Mouse (Mus musculus): ENCODE results near the gene Pknox2. TPM values are rescaled to one million over a fixed set of nuclear protein-coding genes. Genes with fewer than 3 reads are reported as not detected.
A peak's percentile ranks its signal among the peaks of the same experiment; 100 is the strongest.

Pknox2 gene
- total RNA-seq, 2 experiments from 2014 or later: 6.8 to 10.0 TPM

DNA sequence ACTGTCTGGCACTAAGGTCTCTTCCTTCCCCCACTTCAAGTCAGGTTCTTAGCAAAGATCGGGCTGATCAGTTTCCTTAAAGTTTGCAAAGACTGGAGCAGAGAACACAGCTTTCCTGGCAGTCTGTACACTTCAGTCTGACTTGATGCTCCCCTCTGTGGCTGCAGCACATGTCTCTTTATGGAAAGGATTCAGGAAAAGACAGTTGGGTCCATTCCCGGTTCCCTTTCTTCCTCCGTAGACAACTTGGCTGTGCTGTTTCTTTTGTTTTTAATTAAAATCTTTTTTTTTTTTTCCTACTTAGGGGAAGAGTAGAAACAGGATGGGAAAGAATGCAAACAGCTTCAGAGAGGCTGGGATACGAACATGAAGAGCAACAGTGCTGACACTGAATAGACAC is 205.1 kb downstream of the Pknox2 start:
- no peak for DNase-seq

DNA sequence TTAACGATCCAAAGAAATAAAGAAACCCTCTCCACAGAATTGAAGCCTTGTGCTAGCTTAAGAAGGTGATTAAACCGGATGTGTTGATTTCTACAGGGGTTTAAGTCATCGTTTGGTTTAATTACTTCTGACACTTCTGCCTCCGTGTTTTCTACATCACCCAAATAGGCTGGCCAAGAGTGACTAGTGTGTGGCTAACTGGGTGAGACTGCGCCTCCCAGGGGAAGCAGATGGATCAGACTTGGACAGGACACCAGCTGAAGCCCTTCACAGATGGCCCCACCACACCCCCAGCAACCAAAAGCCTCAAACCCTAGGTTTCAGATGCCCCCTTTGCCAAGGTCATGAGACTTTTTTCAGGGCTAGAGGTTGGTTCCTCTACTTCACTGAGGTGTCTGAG is 205.6 kb downstream of the Pknox2 start:
- DNase-seq: no peak

DNA sequence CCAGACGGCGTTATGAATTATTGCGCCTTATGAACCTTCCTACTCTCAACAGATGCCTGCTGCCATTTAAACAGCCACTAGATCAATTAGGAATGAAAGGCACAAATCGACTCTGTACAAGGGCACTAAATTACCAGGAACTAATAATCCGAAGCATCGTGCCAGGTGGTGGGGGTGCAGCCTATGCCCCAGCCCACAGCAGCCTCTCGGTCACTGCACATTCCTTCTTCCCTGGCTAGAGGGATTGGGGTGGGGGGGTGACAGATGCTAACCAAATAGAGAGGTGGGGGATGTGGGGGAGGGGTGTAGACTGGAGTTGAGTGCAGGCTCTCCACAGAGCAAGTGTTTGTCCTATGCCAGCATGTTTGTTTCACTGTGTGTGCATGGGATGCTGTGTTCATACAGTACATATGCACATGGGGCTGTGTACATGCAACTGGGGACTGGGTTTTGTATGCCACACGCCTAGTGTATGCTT is 208.6 kb downstream of the Pknox2 start:
- no peak for DNase-seq

DNA sequence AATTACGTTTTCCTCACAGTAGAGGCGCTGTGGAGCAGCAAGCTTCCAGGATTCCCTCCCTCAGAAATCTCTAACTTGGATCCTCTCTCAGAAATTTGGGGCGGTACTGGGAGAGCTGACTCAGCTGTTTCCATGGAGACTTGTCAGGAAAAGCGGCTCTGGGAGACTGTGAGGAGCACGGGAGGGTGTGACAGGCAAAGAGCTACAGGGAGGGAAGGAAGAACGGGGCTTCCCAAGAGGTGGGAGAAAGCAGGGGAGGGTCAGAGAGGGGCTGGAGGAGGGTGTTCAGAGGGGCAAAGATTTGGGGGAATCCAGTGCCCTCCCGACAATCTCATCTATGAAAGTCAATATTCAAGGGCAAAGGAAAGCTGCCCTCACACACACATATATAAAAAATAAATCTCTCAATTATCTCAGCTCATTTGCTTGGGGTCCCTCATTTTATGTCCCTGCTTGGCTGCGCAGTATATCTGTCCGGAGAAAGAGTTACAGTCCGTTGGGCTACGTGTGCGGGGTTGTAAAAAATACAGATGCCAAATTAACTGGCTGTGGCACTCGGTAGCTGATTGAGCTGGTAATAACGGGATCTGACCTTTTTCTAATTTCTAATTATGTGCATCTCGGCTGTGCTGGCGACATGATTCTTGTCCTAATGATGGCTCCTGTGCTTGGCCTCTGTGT is 213.3 kb downstream of the Pknox2 start:
- DNase-seq: peak; percentile 68 to 77

DNA sequence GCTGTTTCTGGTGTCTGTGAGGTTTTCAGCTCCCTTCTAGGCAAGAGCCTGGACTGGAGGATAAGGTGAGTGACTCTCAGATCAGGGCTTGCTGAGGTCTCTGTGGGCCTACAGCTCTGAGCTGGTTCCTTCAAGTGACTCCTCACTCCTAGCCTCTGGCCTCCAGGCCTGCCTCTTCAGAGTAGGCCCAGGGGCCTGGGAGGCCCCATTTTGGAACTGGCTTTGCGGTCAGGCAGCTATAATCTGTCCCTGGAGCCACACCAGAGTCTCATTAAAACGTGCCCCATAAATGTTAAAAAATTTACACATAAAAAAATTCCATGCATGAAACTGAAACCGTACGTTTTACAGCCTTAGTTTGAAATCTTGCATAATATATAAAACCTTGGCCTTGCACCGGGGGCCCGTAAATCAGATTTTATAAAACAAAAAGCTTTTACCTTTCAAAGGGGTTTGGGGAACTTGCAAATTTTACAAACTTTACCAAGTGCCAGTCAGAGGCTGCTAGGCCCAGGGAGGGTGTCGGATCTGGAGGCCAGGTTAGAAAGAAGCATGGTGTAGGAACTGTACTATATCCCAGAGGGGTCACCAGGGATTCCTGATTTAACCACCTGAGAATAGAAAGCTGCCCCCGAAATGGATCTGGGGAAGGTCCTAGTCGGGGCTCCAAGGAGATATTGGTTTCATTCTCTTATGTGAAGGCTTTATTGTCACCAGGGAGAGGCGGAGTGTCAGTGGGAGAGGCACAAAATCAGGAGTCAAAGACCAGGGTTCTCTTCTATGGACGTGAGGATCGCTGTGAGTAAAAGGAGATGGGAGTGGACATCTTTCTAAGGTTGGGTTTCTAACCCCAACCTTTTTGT is 214.0 kb downstream of the Pknox2 start:
- no peak for DNase-seq

DNA sequence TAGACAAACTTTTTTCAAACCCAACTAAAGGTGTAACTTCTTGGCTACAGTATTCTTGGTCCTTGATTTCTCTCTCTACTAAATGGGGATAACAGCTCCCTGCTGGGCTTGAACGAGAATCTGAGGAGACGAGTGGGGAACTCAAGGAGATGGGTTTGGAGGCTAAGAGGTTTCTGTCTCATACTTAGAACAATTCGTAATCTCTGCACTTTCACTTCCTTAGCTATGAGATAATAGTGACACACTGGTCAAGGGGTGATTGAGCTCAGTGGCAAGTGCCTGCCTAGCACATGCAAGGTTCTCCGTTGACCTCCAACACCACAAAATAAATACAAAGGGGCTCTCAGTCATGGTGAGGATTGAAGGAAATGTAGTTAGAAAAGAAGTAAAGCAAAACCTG is 215.6 kb downstream of the Pknox2 start:
- DNase-seq: no peak

DNA sequence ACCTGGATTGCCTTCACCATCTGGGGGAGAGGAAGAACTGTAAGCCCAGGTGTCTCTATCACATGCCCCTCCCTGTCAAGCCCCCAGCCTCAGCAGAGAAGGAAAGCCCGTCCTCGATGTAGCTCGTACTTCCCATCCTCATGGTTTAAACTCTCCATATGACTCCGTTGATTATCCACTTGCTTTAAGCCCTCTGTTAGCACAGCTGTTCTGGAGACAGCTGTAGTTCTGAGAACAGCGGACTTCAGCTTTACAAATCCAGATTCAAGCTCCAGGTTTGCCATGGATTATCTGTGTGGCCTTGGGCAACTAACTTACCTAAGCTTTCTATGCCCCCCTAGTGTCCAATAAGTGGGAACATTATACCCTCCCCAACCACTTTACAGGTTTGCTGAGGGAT is 223.5 kb downstream of the Pknox2 start:
- no peak for DNase-seq

DNA sequence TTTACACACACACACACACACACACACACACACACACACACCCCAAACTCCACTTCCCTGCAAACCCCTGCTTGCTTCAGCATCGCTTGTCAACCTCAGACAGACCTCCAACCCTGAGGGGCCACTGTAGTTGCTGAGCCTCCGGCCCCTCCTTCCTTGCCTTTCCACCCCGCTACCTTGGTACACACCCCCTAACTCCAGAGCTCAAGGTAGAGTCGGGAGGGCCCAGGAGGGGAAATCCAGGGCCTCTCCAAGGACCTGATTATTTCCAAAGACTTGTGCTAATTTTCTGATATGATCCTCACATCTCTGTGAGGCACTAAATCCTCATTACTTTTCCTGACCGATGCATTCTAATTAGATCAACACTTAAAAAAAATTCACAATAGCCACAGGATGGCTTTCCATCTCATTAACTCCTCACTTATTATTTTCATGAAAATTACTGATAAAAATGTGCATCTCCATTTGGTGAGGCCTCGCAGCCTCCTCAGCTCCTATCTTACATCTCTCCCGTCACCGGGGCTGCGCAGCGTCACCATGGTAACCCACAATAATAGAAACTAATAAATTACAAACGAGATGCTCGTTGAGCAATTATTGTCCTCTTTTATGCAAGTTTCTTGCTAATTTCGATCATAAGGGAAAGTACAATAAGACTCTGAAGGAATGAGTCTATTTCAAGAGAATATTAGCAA is 225.3 kb downstream of the Pknox2 start:
- no peak for DNase-seq

DNA sequence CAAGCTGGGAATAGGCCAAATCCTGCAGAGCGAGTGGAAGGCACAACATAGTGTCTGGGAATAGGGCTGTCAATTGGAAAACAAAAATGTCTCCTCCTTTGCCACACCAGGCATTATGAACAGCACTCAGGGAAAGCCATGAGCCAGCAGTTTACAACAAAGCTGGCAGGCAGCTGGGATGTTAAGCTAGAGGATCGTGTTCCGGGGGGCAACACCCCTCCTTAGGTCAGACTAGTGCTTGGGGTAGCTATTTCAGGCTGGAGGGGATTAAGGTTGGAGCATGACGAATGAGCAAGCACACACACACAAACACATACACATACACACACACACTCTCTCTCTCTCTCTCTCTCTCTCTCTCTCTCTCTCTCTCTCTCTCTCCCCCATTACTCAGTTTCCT is 227.7 kb downstream of the Pknox2 start:
- DNase-seq: no peak

DNA sequence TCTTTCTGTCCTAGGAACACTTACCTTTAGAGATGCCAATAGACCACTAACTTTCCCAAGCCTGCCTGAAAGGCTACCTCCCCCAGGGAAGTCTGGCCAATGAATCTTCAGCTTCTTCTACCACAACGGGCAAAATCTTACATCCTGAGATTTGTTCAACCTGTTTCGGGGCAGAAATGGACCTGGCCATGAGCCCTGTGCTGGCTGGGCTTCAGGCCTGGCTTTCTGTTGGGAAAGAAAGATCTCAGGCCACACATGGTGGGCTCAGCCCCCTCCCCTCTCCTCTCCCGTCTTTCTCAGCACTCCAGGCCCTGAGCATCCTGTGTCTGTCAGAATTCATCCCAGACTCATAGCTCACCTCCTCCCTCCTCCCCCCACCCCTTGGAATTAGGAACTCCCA is 228.6 kb downstream of the Pknox2 start:
- DNase-seq: no peak

DNA sequence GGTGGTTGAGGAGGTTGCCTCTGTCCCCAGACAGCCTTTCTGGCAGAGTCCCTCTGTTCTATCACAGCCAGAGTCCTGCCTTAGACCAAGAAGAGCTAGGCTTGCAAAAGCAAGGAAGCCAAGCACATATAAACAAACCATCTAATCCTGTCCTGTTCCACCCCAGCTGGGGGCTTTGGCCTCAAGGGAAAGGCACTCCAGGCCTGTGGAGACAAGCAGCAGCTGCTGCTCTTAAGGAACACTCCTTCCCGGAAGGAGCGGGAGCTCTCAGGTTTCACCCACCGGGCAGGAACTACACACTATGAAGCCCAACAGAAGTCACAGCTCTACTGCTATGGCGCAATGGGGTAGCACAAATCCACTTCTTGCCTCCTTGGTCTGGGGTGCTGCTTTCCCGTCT is 230.3 kb downstream of the Pknox2 start:
- DNase-seq: peak in 1 of 2 experiments; percentile 19

DNA sequence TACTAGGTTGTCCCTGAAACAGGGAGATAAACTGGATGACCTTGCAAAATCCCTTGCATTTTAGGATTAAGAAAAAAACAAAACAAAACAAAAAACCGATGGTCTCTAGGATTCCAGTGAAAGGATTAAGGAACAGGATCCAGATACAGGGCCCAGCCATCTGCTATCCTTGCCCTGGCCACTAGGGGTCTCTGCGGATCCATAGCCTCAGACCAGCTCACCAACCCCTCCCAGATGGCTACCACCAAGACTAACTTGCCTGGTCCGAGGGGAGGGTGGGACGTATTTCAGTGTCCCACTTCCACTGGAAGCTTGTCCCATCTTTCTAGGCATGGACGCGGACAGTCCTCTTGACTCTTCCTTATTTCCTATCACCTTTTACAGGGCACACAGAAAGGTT is 230.8 kb downstream of the Pknox2 start:
- peak; percentile 69 to 87 for DNase-seq

DNA sequence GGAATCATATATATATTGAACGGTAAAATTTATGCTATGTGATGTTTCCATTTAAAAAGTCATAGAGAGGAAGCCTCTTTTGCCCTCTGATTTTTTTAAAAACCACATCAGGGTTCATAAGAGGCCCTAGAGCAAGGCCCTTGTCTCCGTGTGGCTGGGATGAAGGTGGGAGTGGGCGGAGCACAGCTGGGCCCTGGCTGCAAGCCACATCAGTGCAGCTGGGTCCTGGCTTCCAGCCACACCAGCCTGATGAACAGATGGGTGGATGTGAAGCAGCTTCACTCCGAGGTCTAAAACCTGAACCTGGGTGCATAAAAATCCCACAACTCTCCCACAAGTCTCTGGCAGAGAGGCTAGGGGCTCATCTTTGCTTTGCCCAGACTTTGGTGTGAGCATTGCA is 241.8 kb downstream of the Pknox2 start:
- no peak for DNase-seq

DNA sequence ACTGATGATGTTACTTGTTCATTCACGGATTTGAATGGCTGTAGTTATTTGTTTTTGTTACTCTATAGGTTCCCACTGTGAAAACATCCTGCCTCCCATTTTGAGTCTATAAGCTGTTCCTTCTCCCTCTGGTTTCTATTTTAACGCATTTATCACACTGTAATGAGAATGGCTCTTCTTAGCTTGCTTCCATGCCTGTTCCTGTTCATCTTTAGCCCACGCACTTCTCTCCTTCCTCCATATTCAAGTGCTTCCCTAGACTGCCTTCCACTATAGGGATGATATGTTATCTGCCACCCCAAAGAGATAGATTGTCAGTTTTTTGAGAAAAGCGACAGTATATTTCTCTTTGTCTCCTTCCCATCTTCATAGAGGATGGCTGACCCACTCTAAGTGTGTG is 246.7 kb downstream of the Pknox2 start:
- no peak for DNase-seq

DNA sequence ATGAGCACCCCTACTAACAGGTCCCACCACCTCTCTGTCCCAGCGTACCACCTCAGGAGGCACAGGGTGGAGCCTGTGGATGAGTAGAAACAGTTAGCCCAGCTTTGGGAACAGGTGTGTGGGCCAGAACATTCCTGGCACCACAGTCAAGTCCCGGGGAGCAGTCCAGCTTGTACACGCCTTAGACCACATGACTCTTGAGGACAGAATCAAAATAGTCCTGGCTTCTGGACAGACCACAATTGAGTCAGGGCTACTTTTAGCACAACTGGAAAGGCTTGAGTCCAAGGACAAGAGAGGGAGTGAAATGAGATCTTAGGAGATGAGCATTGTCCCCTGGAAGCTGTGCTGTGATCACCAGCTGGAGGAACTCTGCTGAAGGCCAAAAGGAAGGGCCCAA is 248.6 kb downstream of the Pknox2 start:
- peak; percentile 79 to 88 for DNase-seq

DNA sequence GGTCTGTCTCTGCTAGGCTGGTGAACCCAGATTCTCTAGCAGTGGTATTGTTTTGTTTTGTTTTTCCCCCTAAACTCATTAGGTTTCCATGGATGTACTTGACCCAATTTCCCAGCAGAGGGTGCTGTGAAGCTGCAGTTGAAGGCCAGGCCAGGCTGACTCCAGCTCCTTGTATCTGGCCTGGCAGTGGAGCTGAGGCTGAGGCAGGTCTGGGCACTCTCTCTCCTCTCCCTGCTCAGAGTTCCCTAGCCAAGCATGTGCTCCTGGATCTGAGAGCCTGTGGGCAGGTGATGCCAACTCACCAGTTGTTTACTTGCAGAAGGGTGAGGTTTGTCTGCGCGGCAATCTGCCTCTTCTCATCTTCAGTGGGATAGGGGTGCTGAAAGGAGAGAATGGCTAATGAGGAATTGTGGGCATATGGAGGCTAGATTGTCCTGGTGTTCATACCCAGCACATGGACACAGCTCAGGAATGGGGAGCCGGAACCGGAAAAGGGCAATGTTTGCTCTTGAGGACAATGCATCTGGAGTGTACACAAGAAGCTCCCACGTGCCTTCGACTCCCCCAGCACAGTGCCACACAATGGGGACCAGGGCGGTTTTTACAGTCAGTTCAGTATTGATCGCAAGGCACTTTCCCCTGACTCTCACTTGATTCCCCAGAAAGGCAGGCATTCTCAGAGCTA is 252.1 kb downstream of the Pknox2 start:
- DNase-seq: peak; percentile 71 to 74

DNA sequence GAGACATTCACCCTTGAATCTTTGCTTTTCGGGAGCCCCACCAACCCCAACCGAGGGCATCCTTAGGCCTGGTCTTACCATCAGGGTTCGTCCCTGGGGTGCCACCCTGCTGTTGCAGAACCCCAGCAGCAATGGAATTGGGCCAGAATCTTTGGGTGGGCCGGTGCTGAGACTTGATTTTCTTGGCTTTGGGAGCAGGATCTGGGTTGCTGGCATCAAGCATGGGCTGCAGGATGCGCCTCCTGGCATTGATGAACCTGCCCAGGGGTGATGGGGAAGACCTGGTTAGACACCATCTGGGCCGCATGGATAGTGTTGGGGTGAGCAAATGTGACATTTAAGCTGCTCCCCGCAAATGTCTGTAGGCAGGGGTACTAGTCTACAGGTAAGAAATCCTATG is 253.0 kb downstream of the Pknox2 start:
- no peak for DNase-seq

DNA sequence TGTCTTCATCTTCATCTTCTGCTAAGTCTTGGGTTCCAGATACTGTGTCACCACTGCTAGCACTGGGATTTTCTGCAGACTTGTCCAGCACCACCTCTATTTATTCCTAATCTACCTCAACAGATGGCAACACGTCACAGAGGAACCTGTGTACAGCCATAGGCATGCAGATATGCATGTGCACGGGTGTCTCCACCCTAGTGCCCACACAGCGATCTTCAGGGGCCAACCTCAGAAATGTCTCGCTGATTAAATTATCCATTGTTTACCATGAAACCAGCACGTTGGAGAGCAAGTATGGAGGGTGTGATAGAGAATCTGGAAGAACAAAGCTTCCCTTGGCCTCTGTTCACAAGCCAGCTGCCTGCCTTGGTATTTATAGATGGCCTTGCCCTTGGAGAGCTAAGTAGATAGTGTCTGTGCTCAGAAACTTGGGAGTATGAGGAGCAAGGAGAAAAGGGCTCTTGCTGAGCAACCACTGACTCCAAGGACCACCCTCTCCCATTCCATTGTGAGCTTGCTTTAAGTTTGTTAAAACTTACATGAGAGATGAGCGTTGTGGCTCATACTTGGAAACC is 253.7 kb downstream of the Pknox2 start:
- DNase-seq: no peak

DNA sequence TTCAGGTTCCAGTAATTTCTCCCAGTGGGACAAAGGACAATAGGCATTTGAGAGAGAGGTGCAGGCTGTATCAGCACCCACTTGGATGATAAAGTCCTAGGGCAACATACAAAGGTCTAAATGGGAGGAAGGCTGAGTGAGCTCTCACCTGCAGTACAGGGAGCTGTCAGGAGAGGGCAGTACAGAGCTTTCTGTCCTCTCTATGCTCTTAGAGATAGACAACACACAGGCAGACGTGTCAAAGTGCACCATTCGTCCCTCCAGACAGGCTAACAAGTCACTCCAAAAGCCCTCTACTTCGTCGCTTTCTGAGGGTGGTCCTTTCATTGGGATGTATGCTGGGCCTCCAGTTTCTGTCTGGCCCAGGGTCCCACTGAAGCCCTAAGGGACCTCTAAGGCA is 256.7 kb downstream of the Pknox2 start:
- DNase-seq: peak; percentile 15 to 68

DNA sequence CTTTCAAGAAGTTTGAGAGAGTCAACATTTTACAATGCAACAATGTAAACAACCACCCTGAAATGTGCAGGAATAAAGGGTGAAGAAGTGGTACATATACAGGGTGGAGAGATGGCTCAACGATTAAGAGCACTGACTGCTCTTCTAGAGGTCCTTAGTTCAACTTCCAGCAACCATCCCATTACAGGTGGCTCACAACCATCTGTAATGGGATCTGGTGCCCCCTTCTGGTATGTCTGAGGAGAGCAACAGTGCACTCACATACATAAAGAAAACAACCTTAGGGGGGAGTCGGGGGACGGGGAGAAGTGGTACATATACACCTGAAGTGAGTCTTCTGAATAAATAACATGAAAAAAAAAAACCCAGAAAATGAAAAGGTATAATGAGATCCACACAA is 262.0 kb downstream of the Pknox2 start:
- DNase-seq: peak in 1 of 2 experiments; percentile 37

DNA sequence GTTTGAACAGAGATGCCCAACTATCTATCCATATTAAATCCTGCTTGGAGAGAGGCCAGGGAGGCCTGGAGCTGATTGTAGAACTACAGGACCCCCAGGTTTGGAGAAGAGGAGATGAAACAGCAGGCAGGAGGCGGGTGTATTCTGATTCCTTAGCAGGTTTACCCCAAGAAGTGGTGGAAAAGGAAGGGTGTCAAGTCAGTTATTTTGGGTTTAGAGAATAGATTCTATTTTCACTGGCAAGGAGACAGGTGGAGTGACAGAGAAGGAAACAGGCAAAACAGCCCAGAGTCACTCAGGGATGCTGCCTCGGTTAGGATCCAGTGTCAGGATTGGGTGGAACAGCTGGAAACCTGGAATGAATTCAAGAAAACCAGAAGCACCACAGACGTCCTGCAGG is 263.6 kb downstream of the Pknox2 start:
- DNase-seq: no peak

Data from heart, adult 18-20 months (tissue).